Mouse (Mus musculus) forebrain, embryonic 15.5 days (tissue): ENCODE results near the gene Hist1h3d. TPM values are rescaled to one million over a fixed set of nuclear protein-coding genes. Genes with fewer than 3 reads are reported as not detected.

Source experiments
- ATAC-seq: fragments of 200-750 bp; cut with Nextera tagmentation; replicated peaks from 2 replicates; pipeline ENCODE4 v1.8.0; 2017; ENCODE audit warnings: mild to moderate bottlenecking, moderate TSS enrichment, moderate library complexity
- H3K27ac ChIP-seq: fragments of 300-500 bp; sonication (generic); replicated peaks from 2 replicates; pipeline ENCODE4 v1.5.1; 2015; ENCODE audit warnings: mild to moderate bottlenecking, inconsistent platforms
- H3K27me3 ChIP-seq: fragments of 300-500 bp; sonication (generic); 2 replicates; pipeline ENCODE4 v1.6.1; 2015; ENCODE audit warnings: inconsistent platforms
- H3K36me3 ChIP-seq: fragments of 300-500 bp; sonication (generic); 2 replicates; pipeline ENCODE4 v1.6.1; 2015; ENCODE audit warnings: mild to moderate bottlenecking, inconsistent platforms
- H3K4me1 ChIP-seq: fragments of 300-500 bp; sonication (generic); 2 replicates; pipeline ENCODE4 v1.6.1; 2015; ENCODE audit warnings: inconsistent platforms
- H3K4me2 ChIP-seq: fragments of 300-500 bp; sonication (generic); replicated peaks from 2 replicates; pipeline ENCODE4 v1.6.1; 2015; ENCODE audit warnings: mild to moderate bottlenecking, inconsistent platforms
- H3K4me3 ChIP-seq: fragments of 300-500 bp; sonication (generic); 2 replicates; pipeline ENCODE4 v1.5.1; 2015; ENCODE audit warnings: mild to moderate bottlenecking, inconsistent platforms
- H3K9ac ChIP-seq: fragments of 300-500 bp; sonication (generic); replicated peaks from 2 replicates; pipeline ENCODE4 v1.6.1; 2015; ENCODE audit warnings: mild to moderate bottlenecking, inconsistent platforms
- H3K9me3 ChIP-seq: fragments of 300-500 bp; sonication (generic); 2 replicates; pipeline ENCODE4 v1.6.1; 2016; ENCODE audit warnings: inconsistent platforms
- WGBS: fragments of 180-500 bp; shearing (Covaris S2); methylation state at CpG from one replicate; pipeline ENCODE4 v1.1.7; 2015; ENCODE audit warnings: mixed read lengths; 5-methylcytosine and 5-hydroxymethylcytosine counted together
- polyA plus RNA-seq: library from polyadenylated mRNA; unstranded; fragments of >200 nt; fragmentation: Nextera tagmentation; extraction: Ambion mirVana; gene quantifications from 2 replicates; pipeline ENCODE4 v1.2.1, GENCODE M21; 2015

Gene Hist1h3d
- polyA plus RNA-seq, 1 experiment from 2014 or later: 4.5 TPM

DNA sequence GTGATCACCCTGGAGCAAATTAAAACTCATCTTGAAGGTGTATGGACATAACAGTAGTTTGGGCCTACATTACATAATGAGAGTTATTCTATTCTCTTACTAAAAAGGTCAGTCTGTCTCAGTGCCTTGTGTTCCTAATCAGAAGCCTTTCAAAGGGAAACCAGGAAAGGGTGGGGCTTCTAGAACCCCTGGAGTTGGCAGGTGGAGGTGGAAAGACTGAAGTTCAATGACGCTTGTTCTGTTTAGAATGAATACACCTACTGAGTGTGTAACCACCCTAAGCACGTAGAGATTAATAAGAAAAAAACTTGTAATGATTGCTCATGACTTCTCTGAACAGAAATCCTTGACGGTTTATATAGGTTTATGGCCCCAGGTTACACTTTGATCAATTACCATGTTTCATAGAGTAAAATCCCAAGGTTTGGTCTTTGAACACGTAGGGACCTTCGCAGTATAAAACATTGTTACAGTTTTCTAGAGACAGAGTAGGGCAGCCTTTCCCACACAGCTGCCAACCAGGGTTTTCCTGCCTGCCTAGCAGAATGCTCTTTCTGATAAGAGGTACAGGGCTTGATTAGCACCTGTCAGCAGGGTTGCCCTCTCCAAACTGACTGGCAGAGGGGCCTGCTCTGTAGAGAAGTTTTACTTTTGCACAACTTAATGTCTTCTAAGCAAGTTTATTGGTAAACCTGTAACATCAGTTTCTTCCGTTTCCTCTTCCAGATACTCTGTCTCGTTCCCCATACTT lies 20.2 kb downstream of the Hist1h3d start:
- no peaks in the 10 kb centered on the region for H3K36me3 ChIP-seq
- H3K27ac ChIP-seq: no peak overlapping the region
- H3K27me3 ChIP-seq: no peaks in the 10 kb centered on the region
- H3K4me1 ChIP-seq: no peaks in the 10 kb centered on the region
- H3K9ac ChIP-seq: no peak overlapping the region
- ATAC-seq: no peak
- no peak overlapping the region for H3K4me3 ChIP-seq
- H3K4me2 ChIP-seq: no peak overlapping the region
- no peaks in the 10 kb centered on the region for H3K9me3 ChIP-seq
- whole genome bisulfite sequencing: 87% methylated on average over 7 of the region's 7 CpGs

DNA sequence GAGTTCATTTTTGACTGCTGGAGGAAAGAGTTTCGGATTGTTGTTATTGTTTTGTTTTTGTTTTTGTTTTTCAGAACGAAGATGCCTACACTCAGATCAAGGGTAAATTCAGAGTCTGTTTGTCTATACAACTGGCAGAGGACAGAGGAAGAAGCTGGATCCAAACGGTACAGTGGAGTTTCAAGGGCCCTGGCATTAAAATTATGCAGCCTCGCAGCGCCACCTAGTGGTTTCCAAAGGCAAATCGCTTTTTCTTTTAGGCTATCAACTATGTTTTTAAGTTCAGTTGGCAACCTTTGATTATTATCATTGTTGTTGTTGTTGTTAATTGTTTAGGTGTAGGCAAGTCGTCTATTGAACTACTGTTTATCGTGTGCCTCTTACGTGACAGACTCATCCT lies 22.4 kb downstream of the Hist1h3d start:
- Histone ChIP-seq H3K4me2 (no peak overlapping the region), H3K9me3 (no peaks in the 10 kb centered on the region), H3K9ac (no peak overlapping the region), H3K36me3 (no peaks in the 10 kb centered on the region), H3K4me3 (no peak overlapping the region), H3K27me3 (no peaks in the 10 kb centered on the region), H3K27ac (no peak overlapping the region), H3K4me1 (no peaks in the 10 kb centered on the region)
- no peak for ATAC-seq
- 8% methylated on average over 9 of the region's 9 CpGs for WGBS

DNA sequence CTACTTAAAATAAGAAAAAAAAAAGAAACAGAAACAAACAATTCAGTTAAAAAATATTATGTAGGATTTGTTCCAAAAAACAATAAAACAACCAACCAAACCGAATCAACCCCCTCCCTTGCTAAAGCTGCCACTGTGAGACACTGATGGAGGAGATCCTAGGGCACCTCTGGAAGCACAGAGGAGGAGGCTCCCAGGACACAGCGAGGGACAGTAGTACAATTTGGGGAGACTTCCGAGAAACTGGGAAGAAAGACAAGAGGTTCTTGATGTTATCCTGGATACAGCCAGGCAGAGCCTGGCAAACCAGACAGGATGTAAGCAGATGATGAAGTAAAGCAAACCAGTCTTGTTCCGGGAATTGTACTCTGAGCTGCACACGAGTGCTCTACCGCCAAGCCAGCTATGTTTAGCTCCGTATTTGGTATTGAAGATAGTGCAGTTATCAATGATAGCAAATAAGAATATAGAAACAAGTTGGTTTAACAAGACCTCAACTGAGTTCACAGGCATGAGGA lies 27.7 kb downstream of the Hist1h3d start:
- Histone ChIP-seq H3K27ac (no peak overlapping the region), H3K4me3 (no peak overlapping the region), H3K9ac (no peak overlapping the region), H3K36me3 (no peaks in the 10 kb centered on the region), H3K9me3 (no peaks in the 10 kb centered on the region), H3K27me3 (no peaks in the 10 kb centered on the region), H3K4me2 (no peak overlapping the region), H3K4me1 (no peaks in the 10 kb centered on the region)
- WGBS: 91% methylated on average over 7 of the region's 7 CpGs
- ATAC-seq: no peak

DNA sequence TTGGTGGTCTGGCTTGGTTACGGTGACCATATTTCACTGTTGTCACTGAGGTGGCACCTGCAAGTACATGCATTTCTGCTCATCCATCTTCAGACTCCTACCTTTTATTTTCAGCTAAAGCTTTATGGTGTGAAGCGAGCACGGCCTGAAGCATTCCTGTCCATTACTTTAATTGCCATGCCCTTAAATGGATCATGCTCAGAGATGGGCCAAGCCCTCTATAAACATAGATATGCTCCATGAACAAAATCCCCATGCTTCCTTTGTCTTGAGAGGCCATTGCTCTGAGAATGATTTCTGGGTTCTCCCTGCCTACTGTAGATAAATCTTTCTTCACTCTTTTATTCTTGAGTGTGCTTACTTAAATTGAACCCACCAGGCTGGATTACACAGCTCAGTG lies 28.9 kb downstream of the Hist1h3d start:
- H3K9ac ChIP-seq: no peak overlapping the region
- no peak overlapping the region for H3K27ac ChIP-seq
- no peak for ATAC-seq
- H3K27me3 ChIP-seq: no peaks in the 10 kb centered on the region
- no peak overlapping the region for H3K4me2 ChIP-seq
- WGBS: 92% methylated on average over 3 of the region's 3 CpGs
- no peaks in the 10 kb centered on the region for H3K36me3 ChIP-seq
- H3K4me1 ChIP-seq: no peaks in the 10 kb centered on the region
- H3K4me3 ChIP-seq: no peak overlapping the region
- H3K9me3 ChIP-seq: no peaks in the 10 kb centered on the region

DNA sequence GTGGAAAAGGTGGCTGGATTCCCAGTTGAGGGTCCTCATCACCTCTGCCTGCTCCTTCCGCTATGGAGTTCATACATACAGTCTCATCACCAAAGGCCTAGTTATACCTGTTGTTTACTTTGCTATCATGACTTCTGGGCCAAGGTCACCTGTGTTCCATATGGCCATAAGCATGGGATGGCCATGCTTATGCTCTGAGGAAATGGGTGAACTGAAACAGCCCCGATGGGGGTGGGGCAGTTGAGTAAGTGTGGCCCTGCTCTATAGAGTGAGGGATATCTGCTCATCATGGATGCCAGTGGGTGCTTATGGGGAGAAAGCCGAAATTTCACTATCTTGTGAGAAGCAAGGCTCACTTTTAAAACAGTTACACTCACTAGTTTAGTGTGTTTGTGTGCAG lies 29.5 kb downstream of the Hist1h3d start:
- no peaks in the 10 kb centered on the region for H3K9me3 ChIP-seq
- no peaks in the 10 kb centered on the region for H3K4me1 ChIP-seq
- no peak overlapping the region for H3K9ac ChIP-seq
- no peak overlapping the region for H3K4me2 ChIP-seq
- 89% methylated on average over 3 of the region's 3 CpGs for WGBS
- no peaks in the 10 kb centered on the region for H3K36me3 ChIP-seq
- no peak for ATAC-seq
- H3K27me3 ChIP-seq: no peaks in the 10 kb centered on the region
- H3K27ac ChIP-seq: no peak overlapping the region
- H3K4me3 ChIP-seq: no peak overlapping the region

GRCm38 (mm10) chr13:23609209-23609608 lies 33.6 kb downstream of the Hist1h3d start:
- no peaks in the 10 kb centered on the region for H3K27me3 ChIP-seq
- H3K9ac ChIP-seq: no peak overlapping the region
- 91% methylated on average over 4 of the region's 4 CpGs for WGBS

DNA sequence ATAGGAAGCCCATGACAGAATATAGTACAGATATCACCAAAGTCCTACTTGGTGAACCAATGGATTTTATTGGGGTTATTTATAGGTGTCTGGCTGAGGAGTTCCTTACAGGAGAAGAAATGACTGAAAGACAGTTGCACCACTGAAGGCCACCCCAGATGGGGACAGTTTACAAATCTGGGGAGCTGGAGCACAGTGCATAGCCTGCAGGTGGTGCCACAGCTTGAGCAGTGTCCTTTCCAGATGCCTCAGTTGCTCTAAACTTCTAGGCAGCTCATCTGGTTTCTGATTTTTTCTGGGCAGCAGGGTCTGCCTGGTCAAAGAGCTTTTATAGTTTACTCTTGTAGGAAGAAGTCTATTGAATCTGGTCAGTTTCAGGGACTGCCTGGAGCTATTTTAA lies 34.3 kb downstream of the Hist1h3d start:
- H3K36me3 ChIP-seq: no peaks in the 10 kb centered on the region
- no peak for ATAC-seq
- no peaks in the 10 kb centered on the region for H3K9me3 ChIP-seq
- H3K4me2 ChIP-seq: no peak overlapping the region
- H3K4me3 ChIP-seq: no peak overlapping the region
- H3K27me3 ChIP-seq: no peaks in the 10 kb centered on the region
- H3K27ac ChIP-seq: no peak overlapping the region
- no peak overlapping the region for H3K9ac ChIP-seq
- no peaks in the 10 kb centered on the region for H3K4me1 ChIP-seq

More at GRCm38 (mm10) chr13:23609209-23609608, 33.6 kb downstream of the Hist1h3d start:
- no peak overlapping the region for H3K27ac ChIP-seq
- H3K4me1 ChIP-seq: no peaks in the 10 kb centered on the region
- no peaks in the 10 kb centered on the region for H3K36me3 ChIP-seq
- H3K9me3 ChIP-seq: no peaks in the 10 kb centered on the region
- H3K4me2 ChIP-seq: no peak overlapping the region
- ATAC-seq: no peak
- no peak overlapping the region for H3K4me3 ChIP-seq

DNA sequence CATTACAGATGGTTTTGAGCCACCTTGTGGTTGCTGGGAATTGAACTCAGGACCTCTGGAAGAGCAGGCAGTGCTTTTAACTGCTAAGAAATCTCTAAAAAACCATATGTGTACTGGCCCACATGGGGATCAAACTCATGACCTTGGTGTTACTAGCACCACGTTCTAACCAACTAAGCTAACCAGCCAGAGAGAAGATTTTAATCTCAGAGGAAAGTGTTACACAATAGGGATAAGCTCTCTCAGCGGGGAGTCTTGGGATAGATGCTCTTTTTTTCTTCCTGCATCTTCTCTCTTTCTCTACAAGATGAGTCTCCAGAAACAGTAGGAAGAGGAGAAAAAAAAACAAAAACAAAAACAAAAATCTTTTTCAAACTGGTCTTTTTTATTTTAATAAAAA lies 34.8 kb downstream of the Hist1h3d start:
- Histone ChIP-seq H3K9me3 (no peaks in the 10 kb centered on the region), H3K9ac (no peak overlapping the region), H3K27me3 (no peaks in the 10 kb centered on the region), H3K4me2 (no peak overlapping the region), H3K4me1 (no peaks in the 10 kb centered on the region), H3K4me3 (no peak overlapping the region), H3K27ac (no peak overlapping the region), H3K36me3 (no peaks in the 10 kb centered on the region)
- WGBS: 82% methylated on average over 2 of the region's 2 CpGs
- no peak for ATAC-seq

GRCm38 (mm10) chr13:23611638-23612037 lies 36.1 kb downstream of the Hist1h3d start:
- H3K4me2 ChIP-seq: no peak overlapping the region
- H3K9me3 ChIP-seq: no peaks in the 10 kb centered on the region
- H3K36me3 ChIP-seq: no peaks in the 10 kb centered on the region
- 89% methylated on average over 3 of the region's 3 CpGs for WGBS
- ATAC-seq: no peak
- H3K27me3 ChIP-seq: no peaks in the 10 kb centered on the region
- no peak overlapping the region for H3K4me3 ChIP-seq
- H3K9ac ChIP-seq: no peak overlapping the region
- H3K4me1 ChIP-seq: no peaks in the 10 kb centered on the region
- H3K27ac ChIP-seq: no peak overlapping the region

DNA sequence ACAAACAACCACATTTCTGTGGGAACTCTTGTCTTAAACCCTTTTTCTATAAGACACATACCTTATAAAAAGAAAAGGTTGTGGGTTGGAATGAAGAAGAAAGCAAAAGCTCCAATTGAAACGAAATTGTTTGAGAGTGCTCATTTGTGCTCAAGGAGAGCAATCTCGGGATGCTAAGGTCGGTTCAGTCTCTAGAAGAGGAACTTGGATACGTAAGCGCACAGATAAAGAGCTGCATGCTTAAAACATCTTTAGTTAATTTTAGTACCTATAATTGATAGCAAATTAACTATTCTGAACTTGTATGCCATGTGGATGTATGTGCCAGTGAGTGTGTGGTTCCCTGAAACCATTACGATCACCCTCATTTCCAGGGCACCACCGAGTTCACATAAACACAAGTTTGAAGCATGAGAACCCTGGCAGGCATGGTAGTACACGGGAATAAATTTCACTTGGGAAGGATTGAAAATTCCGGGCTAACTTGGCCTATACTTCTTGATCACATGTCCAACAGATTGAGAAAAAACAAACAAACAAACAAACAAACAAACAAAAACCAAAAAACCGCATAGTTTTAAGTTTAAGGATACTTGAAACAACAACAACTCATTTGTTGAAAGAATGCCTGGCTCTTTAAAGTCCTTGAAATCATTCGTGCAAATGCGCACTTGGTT lies 44.6 kb downstream of the Hist1h3d start:
- H3K9ac ChIP-seq: peak overlapping the region; percentile 51
- H3K9me3 ChIP-seq: no peaks in the 10 kb centered on the region
- H3K4me1 ChIP-seq: peaks cover 25% of the 10 kb centered on the region
- H3K27me3 ChIP-seq: no peaks in the 10 kb centered on the region
- WGBS: 42% methylated on average over 12 of the region's 12 CpGs
- peak overlapping the region; percentile 94 for H3K27ac ChIP-seq
- H3K4me3 ChIP-seq: peak overlapping the region; percentile 69
- H3K36me3 ChIP-seq: no peaks in the 10 kb centered on the region
- peak overlapping the region; percentile 96 for H3K4me2 ChIP-seq
- no peak for ATAC-seq

DNA sequence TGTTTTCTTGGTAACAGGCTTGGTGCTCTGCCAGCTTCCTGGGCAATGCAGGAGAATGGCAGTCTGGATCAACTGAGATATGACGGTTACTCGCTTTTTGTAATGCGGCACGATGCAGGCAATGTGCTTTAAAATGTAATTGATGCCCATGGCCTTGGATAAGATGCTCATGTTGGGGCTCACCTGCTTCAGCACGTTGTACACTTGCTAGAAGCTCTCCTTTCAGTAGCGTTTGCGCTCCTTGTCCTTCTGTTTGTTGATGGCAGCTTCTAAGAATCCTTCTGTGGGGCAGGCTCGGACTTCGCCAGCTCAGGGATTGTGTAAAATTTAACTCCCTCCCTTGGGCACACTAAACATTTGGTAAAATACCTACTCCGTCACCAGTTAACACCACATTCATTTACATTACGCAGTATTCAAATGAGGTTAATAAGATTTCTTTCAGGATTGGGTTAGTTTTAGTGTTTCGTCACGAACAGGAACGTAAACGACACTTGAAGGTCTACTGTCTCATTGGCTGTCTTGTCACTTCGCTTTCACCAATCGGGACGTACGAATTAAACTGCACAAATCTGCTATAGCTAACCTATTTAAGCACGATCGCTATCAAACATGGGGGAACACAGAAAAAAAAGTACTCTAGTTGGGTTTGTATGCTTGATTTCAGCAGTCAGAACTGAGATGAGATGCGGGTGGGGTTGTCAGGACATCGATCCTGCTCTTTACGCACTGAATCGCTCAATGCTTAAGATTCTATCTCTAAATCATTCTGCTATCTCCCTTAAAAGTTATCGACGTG lies 45.4 kb downstream of the Hist1h3d start, which contains the start of gene Hist1h2be:
Gene Hist1h2be (minus strand): TSS at position 392 of the 799 bp plus-strand sequence.
- Histone ChIP-seq H3K4me3 (peak within 1 kb of the TSS; percentile 69), H3K27me3 (no peaks in the 10 kb centered on the region), H3K4me2 (peak within 1 kb of the TSS; percentile 96), H3K9me3 (no peaks in the 10 kb centered on the region), H3K36me3 (no peaks in the 10 kb centered on the region), H3K4me1 (peaks cover 25% of the 10 kb centered on the region), H3K27ac (peak within 1 kb of the TSS; percentile 94), H3K9ac (peak within 1 kb of the TSS; percentile 85)
- WGBS: under 1% methylated on average over 27 of the region's 27 CpGs
- ATAC-seq: peak; percentile 91
